Mouse (Mus musculus) liver, postnatal 0 days (tissue): ENCODE results near the gene Ly6g6f. TPM values are rescaled to one million over a fixed set of nuclear protein-coding genes. Genes with fewer than 3 reads are reported as not detected.

Experiments
- ATAC-seq: fragments of 200-750 bp; cut with Nextera tagmentation; 2 replicates; pipeline ENCODE4 v1.8.0; 2017; ENCODE audit warnings: mild to moderate bottlenecking, moderate library complexity
- DNase-seq: peaks from one replicate; pipeline ENCODE4 v3.0.0-alpha.2; 2016
- H3K27ac ChIP-seq: fragments of 300-500 bp; sonication (generic); 2 replicates; pipeline ENCODE4 v1.5.1; 2014; ENCODE audit warnings: antibody characterized with exemption, moderate library complexity, mild to moderate bottlenecking, low read depth
- H3K27me3 ChIP-seq: fragments of 300-500 bp; sonication (generic); 2 replicates; pipeline ENCODE4 v1.6.1; 2014; ENCODE audit warnings: low read length, control low read depth, mixed read lengths; ENCODE audit not compliant: insufficient read depth
- H3K36me3 ChIP-seq: fragments of 300-500 bp; sonication (generic); replicated peaks from 2 replicates; pipeline ENCODE4 v1.6.1; 2014; ENCODE audit warnings: mild to moderate bottlenecking, control low read depth, low read length, moderate library complexity, mixed read lengths; ENCODE audit not compliant: insufficient read depth
- H3K4me1 ChIP-seq: fragments of 300-500 bp; sonication (generic); 2 replicates; pipeline ENCODE4 v1.6.1; 2014; ENCODE audit warnings: antibody characterized with exemption, mild to moderate bottlenecking, control low read depth; ENCODE audit not compliant: insufficient read depth
- H3K4me2 ChIP-seq: fragments of 300-500 bp; sonication (generic); 2 replicates; pipeline ENCODE4 v1.6.1; 2014; ENCODE audit warnings: low read depth, mild to moderate bottlenecking, low read length, moderate library complexity, mixed read lengths
- H3K4me3 ChIP-seq: fragments of 300-500 bp; sonication (generic); 2 replicates; pipeline ENCODE4 v1.5.1; 2014; ENCODE audit warnings: low read depth, low read length
- H3K9ac ChIP-seq: fragments of 300-500 bp; sonication (generic); replicated peaks from 2 replicates; pipeline ENCODE4 v1.6.1; 2014; ENCODE audit warnings: mild to moderate bottlenecking, moderate library complexity
- H3K9me3 ChIP-seq: fragments of 300-500 bp; sonication (generic); 2 replicates; pipeline ENCODE4 v1.6.1; 2016; ENCODE audit warnings: mild to moderate bottlenecking, control low read depth, low read length, mixed read lengths
- CTCF ChIP-seq: sonication (generic); IDR thresholded peaks from 2 replicates; pipeline ENCODE4 v1.5.1; 2016; ENCODE audit warnings: antibody characterized with exemption, low read depth
- EP300 ChIP-seq: IDR thresholded peaks from 2 replicates; pipeline ENCODE4 v1.6.1; 2016; ENCODE audit warnings: antibody characterized with exemption, low read depth, mild to moderate bottlenecking
- WGBS: fragments of 180-500 bp; shearing (Covaris S2); extraction: QIAGEN DNeasy Blood & Tissue Kit; methylation state at CpG from one replicate; pipeline ENCODE4 v1.1.7; 2014; ENCODE audit not compliant: insufficient replicate concordance; 5-methylcytosine and 5-hydroxymethylcytosine counted together
- polyA plus RNA-seq: library from polyadenylated mRNA; unstranded; fragments of >200 nt; fragmentation: Nextera tagmentation; extraction: Ambion mirVana; gene quantifications from 2 replicates; pipeline ENCODE4 v1.2.1, GENCODE M21; 2015

The Ly6g6f gene
- polyA plus RNA-seq, 1 experiment from 2014 or later: 5.3 TPM

DNA sequence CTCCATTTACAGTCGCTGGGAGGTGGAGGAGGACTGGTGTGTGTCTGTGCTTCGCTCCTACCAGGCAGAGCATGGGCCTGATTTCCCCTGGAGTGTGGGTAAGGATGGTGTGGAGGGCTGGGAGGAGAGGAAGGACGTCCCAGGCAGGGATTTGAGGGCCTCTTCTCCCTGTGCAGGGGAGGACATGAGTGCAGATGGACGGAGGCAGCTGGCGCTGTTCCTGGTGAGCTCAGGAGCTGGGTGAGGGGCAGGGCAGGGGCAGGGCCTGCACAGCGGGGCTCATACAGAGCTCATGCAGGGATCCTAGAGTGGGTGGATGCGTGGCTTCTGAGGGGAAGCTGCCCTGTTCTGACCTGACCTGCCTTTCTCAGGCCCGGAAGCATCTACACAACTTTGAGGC lies 16.9 kb upstream of the Ly6g6f start:
- Histone ChIP-seq H3K27me3 (no peaks in the 10 kb centered on the region), H3K9ac (peak overlapping the region; percentile 34; the same call in 1 of the 2 replicates), H3K4me2 (no peak overlapping the region), H3K4me3 (no peak overlapping the region), H3K4me1 (peaks cover 38% of the 10 kb centered on the region), H3K36me3 (peaks cover 43% of the 10 kb centered on the region), H3K27ac (no peak overlapping the region), H3K9me3 (no peaks in the 10 kb centered on the region)
- TF ChIP-seq EP300 (no peak), CTCF (no peak)
- ATAC-seq (no peak), DNase-seq (no peak)
- 77% methylated on average over 8 of the region's 8 CpGs for WGBS

GRCm38 (mm10) chr17:35101161-35101560 lies 15.8 kb upstream of the Ly6g6f start:
- 83% methylated on average over 11 of the region's 11 CpGs for WGBS

GRCm38 (mm10) chr17:35100196-35100765 lies 14.9 kb upstream of the Ly6g6f start:
- no peak for ATAC-seq
- 65% methylated on average over 10 of the region's 10 CpGs for WGBS
- Histone ChIP-seq H3K4me2 (no peak overlapping the region), H3K4me1 (peaks cover 28% of the 10 kb centered on the region), H3K27me3 (no peaks in the 10 kb centered on the region), H3K27ac (no peak overlapping the region), H3K4me3 (no peak overlapping the region), H3K9ac (no peak overlapping the region), H3K9me3 (no peaks in the 10 kb centered on the region), H3K36me3 (peaks cover 57% of the 10 kb centered on the region)
- no peak for DNase-seq
- TF ChIP-seq CTCF: no peak
- TF ChIP-seq EP300: no peak

More at GRCm38 (mm10) chr17:35101161-35101560, 15.8 kb upstream of the Ly6g6f start:
- Histone ChIP-seq H3K4me2 (no peak overlapping the region), H3K9me3 (no peaks in the 10 kb centered on the region), H3K4me1 (peaks cover 37% of the 10 kb centered on the region), H3K36me3 (peaks cover 54% of the 10 kb centered on the region), H3K9ac (no peak overlapping the region), H3K27me3 (no peaks in the 10 kb centered on the region), H3K4me3 (no peak overlapping the region), H3K27ac (no peak overlapping the region)
- ATAC-seq (no peak), DNase-seq (no peak)
- TF ChIP-seq EP300: no peak
- TF ChIP-seq CTCF: no peak

GRCm38 (mm10) chr17:35097164-35097655 lies 11.8 kb upstream of the Ly6g6f start:
- H3K36me3 ChIP-seq: peaks cover 72% of the 10 kb centered on the region
- WGBS: 91% methylated on average over 12 of the region's 12 CpGs

GRCm38 (mm10) chr17:35096597-35096996 lies 11.2 kb upstream of the Ly6g6f start:
- H3K27ac ChIP-seq: no peak overlapping the region
- H3K4me2 ChIP-seq: no peak overlapping the region
- no peaks in the 10 kb centered on the region for H3K4me1 ChIP-seq
- no peaks in the 10 kb centered on the region for H3K9me3 ChIP-seq
- WGBS: 94% methylated on average over 12 of the region's 12 CpGs
- ATAC-seq (no peak), DNase-seq (no peak)
- TF ChIP-seq EP300 (no peak), CTCF (no peak)
- H3K27me3 ChIP-seq: no peaks in the 10 kb centered on the region
- peaks cover 71% of the 10 kb centered on the region for H3K36me3 ChIP-seq
- H3K4me3 ChIP-seq: no peak overlapping the region
- H3K9ac ChIP-seq: no peak overlapping the region

More at GRCm38 (mm10) chr17:35097164-35097655, 11.8 kb upstream of the Ly6g6f start:
- no peak for TF ChIP-seq EP300
- TF ChIP-seq CTCF: no peak
- Histone ChIP-seq H3K4me1 (peaks cover under 1% of the 10 kb centered on the region; the same call in 1 of the 2 replicates), H3K9ac (no peak overlapping the region), H3K4me2 (no peak overlapping the region), H3K9me3 (no peaks in the 10 kb centered on the region), H3K27ac (no peak overlapping the region), H3K27me3 (no peaks in the 10 kb centered on the region), H3K4me3 (no peak overlapping the region)
- no peak for DNase-seq
- no peak for ATAC-seq

GRCm38 (mm10) chr17:35094475-35095365 lies 9.3 kb upstream of the Ly6g6f start:
- Histone ChIP-seq H3K27ac (no peak overlapping the region), H3K9me3 (no peaks in the 10 kb centered on the region), H3K27me3 (no peaks in the 10 kb centered on the region), H3K36me3 (peaks cover 62% of the 10 kb centered on the region), H3K4me3 (no peak overlapping the region), H3K4me2 (no peak overlapping the region), H3K4me1 (peaks cover 10% of the 10 kb centered on the region), H3K9ac (no peak overlapping the region)
- 83% methylated on average over 15 of the region's 15 CpGs for WGBS
- no peak for DNase-seq
- ATAC-seq: no peak
- no peak for TF ChIP-seq EP300
- TF ChIP-seq CTCF: no peak
